Mouse (Mus musculus) c-Kit-positive CD71-positive TER-119-positive erythroid progenitor cells, embryonic 14.5 days (primary cell): ENCODE results near the gene Dag1.
"Not testable (repeated sequence)": the region's sequence is repeated elsewhere in the genome, so short reads cannot be mapped to it uniquely, and the experiment has no call there.

ENCODE experiments used
- DNase-seq: peaks from one replicate; pipeline ENCODE4 v3.0.0-alpha.2; 2013; ENCODE audit warnings: low spot score

The Dag1 gene

GRCm38 (mm10) chr9:108263690-108264190 lies at the start of gene Dag1:
Dag1 (minus strand) TSS chr9:108263958.
- peak; percentile 91 for DNase-seq

- no peak for DNase-seq
Observed at GRCm38 (mm10) chr9:108308141-108308540, 44.4 kb upstream of the Dag1 start.

- DNase-seq, result peak; percentile 36
Observed at GRCm38 (mm10) chr9:108307021-108307807, 43.5 kb upstream of the Dag1 start.

GRCm38 (mm10) chr9:108306571-108306980 lies 42.8 kb upstream of the Dag1 start:
- peak; percentile 78 for DNase-seq

GRCm38 (mm10) chr9:108305629-108306520 lies 42.1 kb upstream of the Dag1 start, which contains the start of the genes Rhoa and Tcta:
Rhoa (plus strand) TSS chr9:108306129.
Tcta (minus strand) TSS chr9:108306160.
- DNase-seq, result peak; percentile 99

- DNase-seq, result no peak
Observed at GRCm38 (mm10) chr9:108305170-108305569, 41.4 kb upstream of the Dag1 start.

- no peak for DNase-seq
Observed at GRCm38 (mm10) chr9:108304716-108305115, 41.0 kb upstream of the Dag1 start.

GRCm38 (mm10) chr9:108301853-108302252 lies 38.1 kb upstream of the Dag1 start:
- DNase-seq, result no peak

- no peak for DNase-seq
Observed at GRCm38 (mm10) chr9:108296453-108297355, 32.9 kb upstream of the Dag1 start, which contains the start of gene Amt. Amt (plus strand) TSS chr9:108296853.

GRCm38 (mm10) chr9:108290773-108291172 lies 27.0 kb upstream of the Dag1 start:
- DNase-seq, result no peak

- peak; percentile 95 for DNase-seq
Observed at GRCm38 (mm10) chr9:108290016-108290750, 26.4 kb upstream of the Dag1 start, which contains the start of gene Nicn1. Nicn1 (plus strand) TSS chr9:108290429.

- no peak for DNase-seq
Observed at GRCm38 (mm10) chr9:108289347-108289746, 25.6 kb upstream of the Dag1 start.

- not testable (repeated sequence) for DNase-seq
Observed at GRCm38 (mm10) chr9:108287526-108288238, 23.9 kb upstream of the Dag1 start.

GRCm38 (mm10) chr9:108284410-108284809 lies 20.7 kb upstream of the Dag1 start:
- DNase-seq, result peak; percentile 76

GRCm38 (mm10) chr9:108280071-108280828 lies 16.5 kb upstream of the Dag1 start:
- DNase-seq, result no peak

- peak; percentile 53 for DNase-seq
Observed at GRCm38 (mm10) chr9:108278697-108279450, 15.1 kb upstream of the Dag1 start.

GRCm38 (mm10) chr9:108275331-108275659 lies 11.5 kb upstream of the Dag1 start:
- no peak for DNase-seq

GRCm38 (mm10) chr9:108274476-108275330 lies 10.9 kb upstream of the Dag1 start:
- DNase-seq, result no peak
